Mouse (Mus musculus) lung, embryonic 14.5 days (tissue): ENCODE measurements around the gene Tnik. TPM values are rescaled to one million over a fixed set of nuclear protein-coding genes. Genes with fewer than 3 reads are reported as not detected.

Source experiments
- ATAC-seq: fragments of 200-750 bp; cut with Nextera tagmentation; 2 replicates; pipeline ENCODE4 v1.8.0; 2017; ENCODE audit warnings: mild to moderate bottlenecking, moderate TSS enrichment, moderate library complexity; ENCODE audit not compliant: insufficient read depth
- DNase-seq: peaks from one replicate; pipeline ENCODE4 v3.0.0-alpha.2; 2015
- H3K27ac ChIP-seq: fragments of 300-500 bp; sonication (generic); 2 replicates; pipeline ENCODE4 v1.5.1; 2014; ENCODE audit warnings: low read depth, mild to moderate bottlenecking, moderate library complexity
- H3K27me3 ChIP-seq: fragments of 300-500 bp; sonication (generic); 2 replicates; pipeline ENCODE4 v1.6.1; 2014; ENCODE audit warnings: low read length, control low read depth; ENCODE audit not compliant: insufficient read depth
- H3K36me3 ChIP-seq: fragments of 300-500 bp; sonication (generic); 2 replicates; pipeline ENCODE4 v1.6.1; 2014; ENCODE audit warnings: control low read depth; ENCODE audit not compliant: insufficient read depth
- H3K4me1 ChIP-seq: fragments of 300-500 bp; sonication (generic); 2 replicates; pipeline ENCODE4 v1.6.1; 2014; ENCODE audit warnings: antibody characterized with exemption, control low read depth; ENCODE audit not compliant: insufficient read depth
- H3K4me2 ChIP-seq: fragments of 300-500 bp; sonication (generic); 2 replicates; pipeline ENCODE4 v1.6.1; 2014; ENCODE audit warnings: mild to moderate bottlenecking
- H3K4me3 ChIP-seq: fragments of 300-500 bp; sonication (generic); 2 replicates; pipeline ENCODE4 v1.5.1; 2014; ENCODE audit warnings: low read depth, low read length
- H3K9ac ChIP-seq: fragments of 300-500 bp; sonication (generic); 2 replicates; pipeline ENCODE4 v1.6.1; 2014
- H3K9me3 ChIP-seq: fragments of 300-500 bp; sonication (generic); 2 replicates; pipeline ENCODE4 v1.6.1; 2016; ENCODE audit warnings: low read depth, low read length, control low read depth
- CTCF ChIP-seq: IDR thresholded peaks from 2 replicates; pipeline ENCODE4 v1.5.1; 2016; ENCODE audit warnings: antibody characterized with exemption, low read depth
- WGBS: fragments of 180-500 bp; shearing (Covaris S2); extraction: QIAGEN DNeasy Blood & Tissue Kit; methylation state at CpG from one replicate; pipeline ENCODE4 v1.1.7; 2014; 5-methylcytosine and 5-hydroxymethylcytosine counted together
- polyA plus RNA-seq: library from polyadenylated mRNA; unstranded; fragments of >200 nt; fragmentation: Nextera tagmentation; extraction: Ambion mirVana; gene quantifications from 2 replicates; pipeline ENCODE4 v1.2.1, GENCODE M21; 2014

Tnik gene
- polyA plus RNA-seq, 1 experiment from 2014 or later = 13.6 TPM

DNA sequence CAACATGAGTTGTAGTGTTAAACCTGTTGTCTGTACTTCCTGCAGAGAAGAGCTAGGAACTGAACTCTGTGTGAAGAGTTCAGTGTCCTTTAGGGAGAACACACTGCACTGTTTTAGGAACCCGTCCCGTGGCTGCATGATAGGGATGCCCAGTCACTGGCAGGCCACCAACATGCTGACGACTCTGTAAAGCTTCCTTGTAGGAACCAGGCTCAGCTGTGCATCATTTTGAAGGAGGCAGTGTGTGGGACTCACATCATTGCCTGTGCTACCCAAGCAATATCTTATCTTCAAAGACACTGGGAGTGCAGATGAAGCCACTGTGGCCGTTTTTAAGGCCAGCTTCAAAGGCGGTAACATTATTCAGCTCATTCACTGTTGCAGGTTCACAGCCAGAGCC is 106.7 kb downstream of the Tnik start:
- H3K27ac ChIP-seq = no peak overlapping the region
- DNase-seq = no peak

DNA sequence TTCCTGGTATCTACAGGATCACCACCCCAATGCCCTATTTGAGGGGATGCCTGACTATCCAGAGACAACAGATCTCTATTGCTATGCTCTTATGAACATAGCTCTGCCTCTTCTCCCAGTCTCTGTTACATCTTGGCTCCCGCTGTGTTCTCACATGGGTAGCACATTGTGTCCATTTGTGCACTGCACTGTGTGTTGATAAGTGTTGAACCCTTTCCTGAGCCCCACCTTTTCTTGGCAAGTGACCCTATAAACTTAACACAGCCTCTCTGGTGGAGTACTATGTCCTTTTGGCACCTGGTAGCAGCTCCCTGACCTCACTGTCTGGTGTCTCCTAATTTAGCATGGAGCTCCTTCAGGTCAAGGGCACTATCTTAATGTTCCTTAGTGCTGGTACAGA is 108.6 kb downstream of the Tnik start:
- no peaks in the 10 kb centered on the region for H3K9me3 ChIP-seq
- no peaks in the 10 kb centered on the region for H3K36me3 ChIP-seq
- no peak for DNase-seq
- no peak overlapping the region for H3K27ac ChIP-seq
- WGBS = 100% methylated on average over 1 of the region's 1 CpGs
- TF ChIP-seq CTCF = no peak
- no peak for ATAC-seq
- no peak overlapping the region for H3K4me2 ChIP-seq
- no peaks in the 10 kb centered on the region for H3K4me1 ChIP-seq
- no peaks in the 10 kb centered on the region for H3K27me3 ChIP-seq
- no peak overlapping the region for H3K4me3 ChIP-seq
- no peak overlapping the region for H3K9ac ChIP-seq

More for the DNA sequence above, 106.7 kb downstream of the Tnik start:
- no peak for ATAC-seq
- Histone ChIP-seq H3K27me3 (no peaks in the 10 kb centered on the region), H3K9me3 (no peaks in the 10 kb centered on the region), H3K4me1 (no peaks in the 10 kb centered on the region), H3K36me3 (no peaks in the 10 kb centered on the region), H3K4me3 (no peak overlapping the region), H3K4me2 (no peak overlapping the region), H3K9ac (no peak overlapping the region)
- no peak for TF ChIP-seq CTCF
- 62% methylated on average over 5 of the region's 5 CpGs for WGBS

DNA sequence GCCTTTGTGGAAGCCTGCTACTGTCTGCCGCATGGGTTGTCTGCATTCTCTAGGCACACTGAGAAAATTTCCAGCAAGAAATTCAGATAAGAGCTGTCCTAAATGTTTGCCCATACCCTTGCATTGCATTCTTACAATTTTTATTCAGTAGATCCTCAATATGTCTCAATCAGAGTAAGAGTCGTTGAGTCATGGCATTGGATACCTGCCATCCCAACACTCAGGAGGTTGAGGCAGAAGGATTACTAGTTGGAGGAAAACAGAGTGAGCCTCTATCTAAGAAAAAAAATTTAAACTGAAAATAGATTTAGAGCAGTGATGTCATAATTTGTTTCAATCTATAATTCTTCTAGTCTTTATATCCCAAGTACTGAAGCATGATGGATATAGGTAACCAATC is 109.4 kb downstream of the Tnik start:
- TF ChIP-seq CTCF = no peak
- Histone ChIP-seq H3K27me3 (no peaks in the 10 kb centered on the region), H3K4me3 (no peak overlapping the region), H3K36me3 (no peaks in the 10 kb centered on the region), H3K9me3 (no peaks in the 10 kb centered on the region), H3K9ac (no peak overlapping the region), H3K4me2 (no peak overlapping the region), H3K27ac (no peak overlapping the region), H3K4me1 (no peaks in the 10 kb centered on the region)
- ATAC-seq (no peak), DNase-seq (no peak)
- 78% methylated on average over 2 of the region's 2 CpGs for WGBS

DNA sequence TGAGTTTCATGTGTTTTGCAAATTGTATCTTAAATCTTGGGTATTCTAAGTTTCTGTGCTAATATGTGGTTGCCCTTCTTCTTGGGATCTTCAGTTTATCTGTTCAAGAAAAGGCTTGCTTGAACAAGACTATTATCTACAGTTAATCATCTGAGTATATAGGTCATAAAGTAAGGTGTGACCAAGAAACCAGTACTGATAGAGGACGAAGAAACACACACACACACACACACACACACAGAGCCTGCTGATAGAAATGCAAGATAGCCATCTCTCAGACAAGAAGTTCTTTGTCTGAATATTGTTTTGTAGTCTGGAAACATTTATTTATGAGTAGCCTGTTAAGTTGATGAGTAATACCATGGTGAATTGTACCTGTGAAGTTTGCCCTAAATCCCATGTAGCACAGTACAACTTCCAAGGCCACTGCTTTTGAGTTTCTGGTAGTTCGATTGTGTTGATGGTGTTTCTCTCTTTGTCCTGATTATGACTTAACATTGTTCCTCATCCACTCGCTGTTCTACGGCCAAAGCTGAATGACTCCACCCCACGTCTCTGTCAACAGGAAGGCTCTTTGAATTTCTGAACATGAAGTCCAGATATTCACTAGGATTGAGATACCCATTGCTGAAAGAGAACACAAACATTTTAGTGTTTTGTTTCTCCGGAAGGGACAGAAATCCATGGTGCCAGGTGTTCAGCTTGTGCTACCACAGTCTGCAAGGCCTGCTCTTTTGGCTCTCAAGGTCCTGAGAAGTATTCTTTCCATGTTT is 111.9 kb downstream of the Tnik start:
- Histone ChIP-seq H3K27ac (no peak overlapping the region), H3K4me3 (no peak overlapping the region), H3K4me1 (no peaks in the 10 kb centered on the region), H3K4me2 (no peak overlapping the region), H3K9ac (no peak overlapping the region), H3K9me3 (no peaks in the 10 kb centered on the region), H3K36me3 (no peaks in the 10 kb centered on the region), H3K27me3 (no peaks in the 10 kb centered on the region)
- 84% methylated on average over 6 of the region's 6 CpGs for WGBS
- DNase-seq = no peak
- ATAC-seq = no peak
- no peak for TF ChIP-seq CTCF

DNA sequence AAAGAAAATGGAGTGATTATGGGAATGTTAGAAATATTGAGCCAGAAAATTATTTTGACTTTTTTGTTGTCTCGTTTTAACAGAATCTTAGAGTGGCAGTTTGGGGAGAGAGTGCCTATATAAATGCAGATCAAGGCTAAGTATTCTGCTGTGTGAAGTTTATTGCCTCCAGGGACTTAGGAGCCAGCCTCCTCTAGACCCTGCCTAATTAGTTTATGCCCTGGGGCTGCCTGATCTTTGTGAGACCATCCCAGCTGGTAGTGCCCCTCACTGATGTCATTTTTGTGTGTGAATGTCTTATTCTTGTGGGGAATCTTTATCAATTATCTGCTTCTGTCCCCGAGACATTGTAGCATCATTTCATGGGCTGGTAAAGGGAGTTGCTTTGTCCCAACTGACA is 117.2 kb downstream of the Tnik start:
- H3K4me2 ChIP-seq = no peak overlapping the region
- H3K9me3 ChIP-seq = no peaks in the 10 kb centered on the region

DNA sequence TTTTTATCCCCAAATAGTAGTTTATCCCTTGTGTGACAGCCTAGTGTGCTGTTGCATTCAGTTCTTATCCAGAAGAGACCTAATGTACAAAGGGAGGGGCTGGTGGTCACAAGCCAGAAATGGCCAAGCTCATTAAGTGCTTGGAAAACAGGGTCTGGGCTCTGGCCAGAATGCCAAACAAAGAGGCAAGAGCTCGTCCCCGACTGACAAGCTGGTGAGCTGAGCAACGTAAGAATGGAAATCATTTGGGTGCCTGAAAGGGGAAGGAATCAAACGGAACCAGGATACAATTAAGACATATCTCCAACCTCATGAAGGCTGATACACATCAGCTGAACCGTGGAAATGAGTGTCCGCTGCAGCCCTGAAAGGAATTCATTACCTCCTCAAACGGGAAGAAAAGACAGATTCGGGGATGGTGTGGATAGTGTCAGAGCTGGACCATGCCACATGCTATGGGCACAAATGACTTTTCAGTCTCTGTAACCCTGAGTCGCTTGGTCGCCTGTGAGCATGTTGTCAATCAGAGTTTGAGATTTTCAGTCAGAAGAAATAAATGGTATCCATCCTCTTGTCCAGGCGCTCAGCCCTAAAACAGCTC is 120.6 kb downstream of the Tnik start:
- H3K36me3 ChIP-seq = no peaks in the 10 kb centered on the region
- no peaks in the 10 kb centered on the region for H3K4me1 ChIP-seq
- H3K27ac ChIP-seq = no peak overlapping the region
- H3K9ac ChIP-seq = no peak overlapping the region
- H3K4me3 ChIP-seq = no peak overlapping the region
- H3K9me3 ChIP-seq = no peaks in the 10 kb centered on the region
- H3K4me2 ChIP-seq = no peak overlapping the region
- 65% methylated on average over 11 of the region's 11 CpGs for WGBS
- H3K27me3 ChIP-seq = no peaks in the 10 kb centered on the region
- TF ChIP-seq CTCF = no peak
- DNase-seq (no peak), ATAC-seq (no peak)

More for the DNA sequence above, 117.2 kb downstream of the Tnik start:
- WGBS = 57% methylated on average over 2 of the region's 2 CpGs
- no peaks in the 10 kb centered on the region for H3K36me3 ChIP-seq
- H3K27me3 ChIP-seq = no peaks in the 10 kb centered on the region
- H3K4me3 ChIP-seq = no peak overlapping the region
- DNase-seq (no peak), ATAC-seq (no peak)
- TF ChIP-seq CTCF = no peak
- no peaks in the 10 kb centered on the region for H3K4me1 ChIP-seq
- H3K9ac ChIP-seq = no peak overlapping the region
- no peak overlapping the region for H3K27ac ChIP-seq

DNA sequence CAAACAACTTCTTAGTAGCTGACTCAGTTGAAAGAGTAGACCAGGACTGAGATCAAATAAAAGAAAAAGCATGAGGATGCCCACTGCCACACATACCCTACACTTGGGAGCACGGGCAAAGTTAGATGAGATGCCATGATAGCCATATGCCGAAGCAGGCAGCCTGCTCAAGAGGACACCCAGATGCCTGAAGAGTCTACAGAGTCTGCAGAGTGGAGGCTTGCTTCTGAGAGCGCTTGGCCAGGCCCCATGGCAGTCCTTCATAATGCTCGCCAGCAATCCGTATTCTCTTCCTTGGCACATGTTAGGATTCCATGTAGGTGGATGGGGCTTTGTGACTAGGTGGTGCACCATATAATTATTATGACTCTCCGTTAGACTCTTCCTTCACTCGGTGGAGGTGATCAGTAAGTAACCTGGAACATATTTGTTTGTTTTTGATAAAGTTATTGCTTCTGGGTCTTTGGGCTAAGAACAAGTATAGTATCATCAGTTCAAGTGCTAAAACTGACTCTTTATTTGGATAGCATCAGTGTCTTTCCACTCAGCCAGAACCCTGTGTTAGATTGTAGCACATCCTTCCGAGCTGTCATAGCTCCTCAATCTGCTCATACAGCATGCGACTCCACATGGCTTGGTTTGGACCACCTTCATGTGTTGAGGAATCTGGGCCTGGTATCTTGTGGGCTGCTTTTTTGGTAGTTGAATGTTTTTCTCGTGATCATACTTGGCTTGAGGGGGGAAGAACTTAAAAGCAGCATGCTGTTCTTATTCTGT is 122.4 kb downstream of the Tnik start:
- Histone ChIP-seq H3K9me3 (no peaks in the 10 kb centered on the region), H3K27ac (no peak overlapping the region), H3K4me2 (no peak overlapping the region), H3K4me3 (no peak overlapping the region), H3K4me1 (no peaks in the 10 kb centered on the region), H3K27me3 (no peaks in the 10 kb centered on the region), H3K9ac (no peak overlapping the region), H3K36me3 (no peaks in the 10 kb centered on the region)
- 90% methylated on average over 10 of the region's 10 CpGs for WGBS
- TF ChIP-seq CTCF = no peak
- ATAC-seq (no peak), DNase-seq (no peak)
